Mouse (Mus musculus): ENCODE measurements around the gene Vsx1. TPM values are rescaled to one million over a fixed set of nuclear protein-coding genes. Genes with fewer than 3 reads are reported as not detected.

Vsx1 gene
- polyA plus RNA-seq, 1 experiment, result not detected

DNA sequence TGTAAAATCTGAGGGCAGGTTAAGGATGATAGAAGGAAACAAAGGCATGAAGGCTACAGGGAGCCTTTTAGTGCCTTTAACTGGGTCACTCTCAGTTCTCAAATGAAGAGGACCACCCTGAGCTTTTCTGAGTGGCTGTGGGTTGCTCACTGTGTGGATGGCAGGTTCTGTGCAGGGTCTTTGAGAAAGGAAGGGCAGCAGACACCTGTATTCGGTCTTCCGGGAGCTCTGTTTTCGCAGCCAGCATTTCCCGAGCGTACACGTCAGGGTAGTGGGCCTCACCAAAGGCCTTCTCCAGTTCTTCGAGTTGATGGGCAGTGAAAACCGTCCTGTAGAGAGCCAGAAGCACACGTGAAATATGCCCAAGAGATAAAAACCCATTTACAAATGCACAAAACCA, 3.8 kb downstream of the Vsx1 start:
- peaks cover 45% of the 10 kb centered on the region for H3K27me3 ChIP-seq (ENCODE audit: control insufficient read depth, insufficient read depth, insufficient read length)
- no peak overlapping the region for H3K4me2 ChIP-seq (ENCODE audit: low read depth)
- H3K4me3 ChIP-seq, result no peak overlapping the region
- TF ChIP-seq MYOG (IDR thresholded peaks at IDR 0.05; ENCODE audit: control insufficient read depth in 1 of 3, insufficient read depth in 1 of 3, insufficient read length in 2 of 3, low read depth in 2 of 3), result no peak
- no peak for TF ChIP-seq TCF3 (IDR thresholded peaks at IDR 0.05; ENCODE audit: insufficient read length, low read depth)
- no peak for TF ChIP-seq CEBPB (IDR thresholded peaks at IDR 0.05; ENCODE audit: insufficient read depth, poor library complexity, severe bottlenecking)
- no peak for TF ChIP-seq SRF (IDR thresholded peaks at IDR 0.05; ENCODE audit: control insufficient read depth, insufficient read length, low read depth)
- no peak for TF ChIP-seq POLR2A (IDR thresholded peaks at IDR 0.05; ENCODE audit: insufficient read length, low read depth)
- no peak for TF ChIP-seq USF1 (IDR thresholded peaks at IDR 0.05; ENCODE audit: low read depth)
- no peak for TF ChIP-seq MAX (IDR thresholded peaks at IDR 0.05; ENCODE audit: low read depth)
- TF ChIP-seq REST (IDR thresholded peaks at IDR 0.05; ENCODE audit: insufficient read depth, insufficient read length), result no peak
- TF ChIP-seq E2F4 (IDR thresholded peaks at IDR 0.05; ENCODE audit: insufficient read depth), result no peak
- TF ChIP-seq POLR2AphosphoS2 (IDR thresholded peaks at IDR 0.05; ENCODE audit: insufficient read length, low read depth), result no peak
- TF ChIP-seq TCF12 (IDR thresholded peaks at IDR 0.05; ENCODE audit: insufficient read depth, poor library complexity, severe bottlenecking), result no peak
- no peak for TF ChIP-seq MYOD1 (IDR thresholded peaks at IDR 0.05; ENCODE audit: control insufficient read depth in 1 of 3, insufficient read length in 2 of 3, low read depth in 2 of 3)
- H3ac ChIP-seq (ENCODE audit: control insufficient read depth, insufficient read length), result no peak overlapping the region
- no peaks in the 10 kb centered on the region for H3K36me3 ChIP-seq (ENCODE audit: control insufficient read depth, insufficient read depth)
- H3K79me2 ChIP-seq (ENCODE audit: control insufficient read depth, insufficient read depth), result no peaks in the 10 kb centered on the region

DNA sequence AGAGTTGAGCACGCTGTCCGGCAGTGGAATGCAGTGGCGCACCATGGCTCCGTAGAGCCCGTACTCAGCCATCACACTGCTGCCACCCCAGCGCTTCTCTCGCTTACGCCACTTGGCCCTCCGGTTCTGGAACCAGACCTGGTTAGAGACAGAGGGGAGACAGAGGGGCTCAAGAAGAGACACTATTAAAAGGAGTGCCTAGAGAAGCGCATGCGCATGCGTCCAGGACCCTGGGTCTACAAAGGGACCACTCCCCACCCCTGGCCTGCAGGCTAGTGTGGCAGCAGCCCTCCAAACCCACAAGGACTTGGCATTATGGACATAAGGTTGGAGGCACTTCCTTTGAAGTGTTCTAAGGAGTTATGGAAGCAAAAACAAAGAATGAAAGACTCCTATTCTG, 4.7 kb downstream of the Vsx1 start:
- Histone ChIP-seq H3ac (ENCODE audit: control insufficient read depth, insufficient read length) (no peak overlapping the region), H3K4me2 (ENCODE audit: low read depth) (no peak overlapping the region), H3K36me3 (ENCODE audit: control insufficient read depth, insufficient read depth) (no peaks in the 10 kb centered on the region), H3K79me2 (ENCODE audit: control insufficient read depth, insufficient read depth) (no peaks in the 10 kb centered on the region), H3K27me3 (ENCODE audit: control insufficient read depth, insufficient read depth, insufficient read length) (peaks cover 38% of the 10 kb centered on the region), H3K4me3 (no peak overlapping the region)
- TF ChIP-seq SRF (IDR thresholded peaks at IDR 0.05; ENCODE audit: control insufficient read depth, insufficient read length, low read depth) (no peak), REST (IDR thresholded peaks at IDR 0.05; ENCODE audit: insufficient read depth, insufficient read length) (no peak), POLR2AphosphoS2 (IDR thresholded peaks at IDR 0.05; ENCODE audit: insufficient read length, low read depth) (no peak), TCF12 (IDR thresholded peaks at IDR 0.05; ENCODE audit: insufficient read depth, poor library complexity, severe bottlenecking) (no peak), POLR2A (IDR thresholded peaks at IDR 0.05; ENCODE audit: insufficient read length, low read depth) (no peak), MYOG (IDR thresholded peaks at IDR 0.05; ENCODE audit: control insufficient read depth in 1 of 3, insufficient read depth in 1 of 3, insufficient read length in 2 of 3, low read depth in 2 of 3) (no peak), TCF3 (IDR thresholded peaks at IDR 0.05; ENCODE audit: insufficient read length, low read depth) (no peak), MYOD1 (IDR thresholded peaks at IDR 0.05; ENCODE audit: control insufficient read depth in 1 of 3, insufficient read length in 2 of 3, low read depth in 2 of 3) (no peak), USF1 (IDR thresholded peaks at IDR 0.05; ENCODE audit: low read depth) (no peak), E2F4 (IDR thresholded peaks at IDR 0.05; ENCODE audit: insufficient read depth) (no peak), MAX (IDR thresholded peaks at IDR 0.05; ENCODE audit: low read depth) (no peak), CEBPB (IDR thresholded peaks at IDR 0.05; ENCODE audit: insufficient read depth, poor library complexity, severe bottlenecking) (no peak)

DNA sequence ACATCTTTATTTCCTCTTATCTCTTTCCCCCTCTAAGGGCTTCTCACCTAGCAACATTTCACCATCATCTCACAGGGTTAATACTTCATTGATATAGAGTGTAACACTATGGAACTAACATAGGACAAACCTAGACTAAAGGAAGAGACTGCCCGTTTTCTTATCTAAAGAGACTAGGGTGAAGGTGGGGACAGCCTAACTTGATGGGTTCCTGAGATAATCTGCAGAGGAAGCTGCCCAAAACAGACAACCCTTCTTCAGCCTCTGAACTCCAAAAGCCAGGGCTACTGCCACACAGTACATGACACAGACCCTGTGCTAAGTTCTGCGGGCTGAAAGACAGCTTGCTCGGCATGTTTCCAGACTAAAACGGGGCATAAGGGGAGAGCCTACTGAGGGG, 7.6 kb downstream of the Vsx1 start:
- peaks cover 17% of the 10 kb centered on the region for H3K27me3 ChIP-seq (ENCODE audit: control insufficient read depth, insufficient read depth, insufficient read length)
- H3ac ChIP-seq (ENCODE audit: control insufficient read depth, insufficient read length), result no peak overlapping the region
- no peak for TF ChIP-seq USF1 (IDR thresholded peaks at IDR 0.05; ENCODE audit: low read depth)
- TF ChIP-seq MYOD1 (IDR thresholded peaks at IDR 0.05; ENCODE audit: control insufficient read depth in 1 of 3, insufficient read length in 2 of 3, low read depth in 2 of 3), result no peak
- TF ChIP-seq TCF12 (IDR thresholded peaks at IDR 0.05; ENCODE audit: insufficient read depth, poor library complexity, severe bottlenecking), result no peak
- no peak for TF ChIP-seq SRF (IDR thresholded peaks at IDR 0.05; ENCODE audit: control insufficient read depth, insufficient read length, low read depth)
- TF ChIP-seq REST (IDR thresholded peaks at IDR 0.05; ENCODE audit: insufficient read depth, insufficient read length), result no peak
- no peak for TF ChIP-seq POLR2A (IDR thresholded peaks at IDR 0.05; ENCODE audit: insufficient read length, low read depth)
- TF ChIP-seq E2F4 (IDR thresholded peaks at IDR 0.05; ENCODE audit: insufficient read depth), result no peak
- TF ChIP-seq CEBPB (IDR thresholded peaks at IDR 0.05; ENCODE audit: insufficient read depth, poor library complexity, severe bottlenecking), result no peak
- no peak for TF ChIP-seq POLR2AphosphoS2 (IDR thresholded peaks at IDR 0.05; ENCODE audit: insufficient read length, low read depth)
- no peak for TF ChIP-seq MYOG (IDR thresholded peaks at IDR 0.05; ENCODE audit: control insufficient read depth in 1 of 3, insufficient read depth in 1 of 3, insufficient read length in 2 of 3, low read depth in 2 of 3)
- TF ChIP-seq MAX (IDR thresholded peaks at IDR 0.05; ENCODE audit: low read depth), result no peak
- TF ChIP-seq TCF3 (IDR thresholded peaks at IDR 0.05; ENCODE audit: insufficient read length, low read depth), result no peak
- no peaks in the 10 kb centered on the region for H3K36me3 ChIP-seq (ENCODE audit: control insufficient read depth, insufficient read depth)
- no peak overlapping the region for H3K4me2 ChIP-seq (ENCODE audit: low read depth)
- no peaks in the 10 kb centered on the region for H3K79me2 ChIP-seq (ENCODE audit: control insufficient read depth, insufficient read depth)
- no peak overlapping the region for H3K4me3 ChIP-seq

DNA sequence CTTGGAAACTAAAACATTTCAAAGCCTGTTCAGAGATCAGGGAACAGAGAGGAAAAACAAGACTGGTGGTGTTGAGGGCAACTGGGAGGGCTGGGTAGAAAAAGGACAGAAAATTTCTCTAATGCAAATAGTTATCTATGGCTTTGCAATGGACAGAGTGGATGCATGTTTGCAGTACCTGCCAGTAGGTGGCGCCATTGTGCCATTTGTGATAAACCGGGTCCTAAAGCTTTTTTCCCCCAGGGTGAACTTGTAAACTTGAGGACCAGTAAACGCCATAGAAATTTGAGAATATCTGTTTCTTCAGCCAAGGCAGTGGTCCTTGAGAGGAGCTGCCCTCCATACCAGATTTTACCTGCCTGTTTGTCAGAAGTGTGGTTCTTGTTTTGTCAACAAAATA, 10.8 kb downstream of the Vsx1 start:
- H3K4me3 ChIP-seq, result no peak overlapping the region
- H3K4me2 ChIP-seq (ENCODE audit: low read depth), result no peak overlapping the region
- no peaks in the 10 kb centered on the region for H3K27me3 ChIP-seq (ENCODE audit: control insufficient read depth, insufficient read depth, insufficient read length)
- no peak overlapping the region for H3ac ChIP-seq (ENCODE audit: control insufficient read depth, insufficient read length)
- no peaks in the 10 kb centered on the region for H3K36me3 ChIP-seq (ENCODE audit: control insufficient read depth, insufficient read depth)
- no peaks in the 10 kb centered on the region for H3K79me2 ChIP-seq (ENCODE audit: control insufficient read depth, insufficient read depth)
- no peak for TF ChIP-seq POLR2A (IDR thresholded peaks at IDR 0.05; ENCODE audit: insufficient read length, low read depth)
- no peak for TF ChIP-seq E2F4 (IDR thresholded peaks at IDR 0.05; ENCODE audit: insufficient read depth)
- no peak for TF ChIP-seq SRF (IDR thresholded peaks at IDR 0.05; ENCODE audit: control insufficient read depth, insufficient read length, low read depth)
- no peak for TF ChIP-seq REST (IDR thresholded peaks at IDR 0.05; ENCODE audit: insufficient read depth, insufficient read length)
- no peak for TF ChIP-seq USF1 (IDR thresholded peaks at IDR 0.05; ENCODE audit: low read depth)
- no peak for TF ChIP-seq TCF3 (IDR thresholded peaks at IDR 0.05; ENCODE audit: insufficient read length, low read depth)
- TF ChIP-seq MYOD1 (IDR thresholded peaks at IDR 0.05; ENCODE audit: control insufficient read depth in 1 of 3, insufficient read length in 2 of 3, low read depth in 2 of 3), result no peak
